Mouse (Mus musculus): ENCODE measurements around the gene Slc4a11.
"Not testable (repeated sequence)": the region's sequence is repeated elsewhere in the genome, so short reads cannot be mapped to it uniquely, and the experiment has no call there.

Slc4a11 gene

DNA sequence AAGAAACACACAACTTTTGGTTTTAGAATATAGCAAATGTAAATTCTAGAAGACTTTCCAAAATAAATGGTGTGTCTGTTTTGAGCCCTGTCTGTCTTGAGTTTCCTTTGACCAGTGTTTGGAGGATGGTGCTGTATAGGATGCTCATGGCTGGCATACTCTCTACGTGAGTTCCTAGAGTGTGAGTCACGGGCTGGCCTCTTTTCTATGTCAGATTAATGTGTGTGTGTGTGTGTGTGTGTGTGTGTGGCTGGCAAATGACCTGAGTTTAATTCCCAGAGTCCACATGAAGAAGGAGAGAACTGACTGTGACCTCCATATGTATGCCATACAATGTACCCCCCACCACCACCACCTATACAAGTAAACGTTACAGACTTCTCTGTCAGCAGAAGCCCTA, 15.8 kb downstream of the Slc4a11 start:
- in situ Hi-C loops (cut with MboI; ENCODE audit: unreplicated experiment in 2 of 2), result no loop called here

DNA sequence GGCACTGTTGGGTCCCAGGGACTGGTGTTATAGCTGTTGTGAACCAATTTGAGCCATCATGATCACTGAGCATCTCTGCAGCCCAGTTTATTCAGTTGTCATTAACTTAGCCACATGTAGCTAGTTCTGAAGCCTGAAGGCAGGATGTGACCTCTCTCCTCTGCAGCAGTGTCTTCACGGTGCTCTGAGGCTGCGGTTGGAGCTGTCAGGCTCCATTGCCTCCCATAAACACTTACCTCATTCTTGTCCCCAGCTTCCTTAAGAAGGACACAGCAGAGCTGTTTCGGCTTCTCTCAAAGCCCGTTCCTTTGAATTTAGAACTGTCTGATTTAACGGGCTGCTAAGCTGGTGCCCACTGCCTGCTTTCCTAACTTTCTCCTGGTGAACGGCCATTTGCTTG, 17.4 kb downstream of the Slc4a11 start:
- in situ Hi-C loops (cut with MboI; ENCODE audit: unreplicated experiment in 2 of 2), result loop anchor here in 1 of 2 experiments (5.0 kb wide), 1 partner anchor 32 kb away; no protein-coding TSS in a partner anchor

DNA sequence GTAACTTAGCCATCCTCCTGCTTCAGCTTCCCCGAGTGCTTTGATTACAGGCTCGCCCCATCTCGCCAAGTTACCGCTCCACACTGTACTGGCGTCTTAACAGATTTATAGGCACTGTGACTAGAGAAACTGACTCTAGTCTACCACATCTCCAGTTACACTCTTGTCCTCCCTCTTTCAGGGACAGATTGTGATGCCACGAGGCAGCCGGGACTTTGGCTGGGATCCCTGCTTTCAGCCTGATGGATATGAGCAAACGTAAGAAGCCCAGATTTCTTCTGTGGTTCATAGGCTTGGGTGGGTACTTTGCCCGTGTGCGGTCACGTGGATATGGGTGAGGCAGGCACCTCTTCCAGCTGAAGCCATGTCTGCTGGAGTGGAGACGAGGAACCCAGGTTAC, 18.2 kb downstream of the Slc4a11 start:
- in situ Hi-C loops (cut with MboI; ENCODE audit: unreplicated experiment in 2 of 2), result loop anchor here in 1 of 2 experiments (5.0 kb wide), 1 partner anchor 33 kb away; no protein-coding TSS in a partner anchor

DNA sequence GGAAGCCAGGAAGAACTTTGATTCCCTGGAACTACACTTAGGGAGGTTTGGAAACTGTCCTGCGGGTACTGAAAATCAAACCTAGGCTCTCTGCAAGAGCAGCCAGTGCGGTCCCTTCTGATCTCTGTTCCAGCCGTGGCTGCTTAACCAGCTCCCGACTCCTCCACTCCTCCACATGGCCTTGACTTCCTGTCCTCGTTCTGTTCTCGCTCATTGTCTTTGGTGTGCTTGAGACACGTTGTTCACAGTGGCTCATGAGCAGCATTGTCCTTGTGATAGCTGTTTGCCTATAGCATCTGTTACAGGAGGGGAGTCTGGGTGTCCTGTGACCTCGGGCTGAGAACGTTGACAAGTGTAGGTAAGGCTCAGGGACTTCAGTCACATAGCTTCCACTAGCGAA, 20.1 kb downstream of the Slc4a11 start:
- in situ Hi-C loops (cut with MboI; ENCODE audit: unreplicated experiment in 2 of 2), result loop anchor here in 1 of 2 experiments (5.0 kb wide), 1 partner anchor 35 kb away; no protein-coding TSS in a partner anchor

DNA sequence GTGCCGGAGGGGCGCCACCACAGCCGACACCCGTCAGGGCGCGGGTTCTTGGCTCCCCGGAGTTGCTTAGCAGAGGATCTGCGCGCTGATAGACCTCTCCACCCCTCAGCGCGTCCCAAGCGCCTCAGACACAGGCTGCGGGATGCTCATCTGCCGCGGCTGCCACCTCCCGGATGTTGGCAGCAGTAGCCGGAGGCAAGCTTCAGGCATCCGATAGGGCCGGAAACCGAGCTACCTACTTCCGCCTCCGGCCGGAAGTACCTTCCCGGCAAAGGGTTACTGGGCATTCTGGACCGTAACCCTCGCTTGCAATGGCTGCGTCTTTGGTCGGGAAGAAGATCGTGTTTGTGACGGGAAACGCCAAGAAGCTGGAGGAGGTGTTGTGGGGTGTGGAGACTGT, 29.8 kb downstream of the Slc4a11 start, which contains the start of gene Itpa:
Gene Itpa, plus strand, starts transcription at position 52 of the 400 bp plus-strand sequence.
- in situ Hi-C loops (cut with MboI; ENCODE audit: unreplicated experiment in 2 of 2), result loop anchor here (5.0 to 10.0 kb wide), 4 partner anchors 35 to 243 kb away; partner anchors contain the start of genes Fastkd5 (in 1 of the 2), Pced1a (in 1 of the 2), Ubox5 (in 1 of the 2) and Vps16 (in 1 of the 2)

DNA sequence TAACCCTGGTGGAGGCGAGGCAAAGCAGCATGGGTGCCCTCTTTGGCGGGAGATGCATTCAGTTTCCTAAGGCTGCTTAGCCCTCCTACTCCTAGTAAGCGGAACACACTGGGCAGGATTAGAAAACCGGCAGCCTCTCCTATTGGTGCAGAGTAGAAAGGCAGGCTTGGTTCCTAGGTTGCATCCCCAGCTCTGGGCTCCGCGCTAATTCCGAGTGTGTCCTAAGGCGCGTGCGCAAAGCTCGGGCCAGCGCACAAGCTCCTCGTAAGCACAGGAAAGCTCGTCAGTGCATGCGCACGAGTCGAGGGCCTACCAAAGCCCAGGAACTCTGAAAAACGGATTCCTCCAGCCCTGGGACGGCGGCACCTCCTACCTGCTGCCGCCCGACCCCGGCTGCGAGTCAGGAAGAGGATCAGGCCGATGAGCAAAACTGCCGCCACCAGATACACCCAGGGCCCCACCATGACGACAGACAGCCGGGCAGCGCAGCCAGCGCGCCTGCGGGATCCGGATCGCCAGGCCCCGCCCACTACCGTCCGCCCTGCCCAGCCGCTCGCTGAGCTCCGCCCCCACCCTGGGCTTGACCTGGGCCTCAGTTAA, 33.1 kb downstream of the Slc4a11 start, which contains the start of gene Ddrgk1:
Gene Ddrgk1, minus strand, starts transcription at position 558 of the 600 bp plus-strand sequence.
- in situ Hi-C loops (cut with MboI; ENCODE audit: unreplicated experiment in 2 of 2), result loop anchor here (10.0 kb wide), 2 partner anchors 101 to 239 kb away; partner anchors contain the start of genes Pced1a (in 1 of the 2) and Vps16 (in 1 of the 2)

DNA sequence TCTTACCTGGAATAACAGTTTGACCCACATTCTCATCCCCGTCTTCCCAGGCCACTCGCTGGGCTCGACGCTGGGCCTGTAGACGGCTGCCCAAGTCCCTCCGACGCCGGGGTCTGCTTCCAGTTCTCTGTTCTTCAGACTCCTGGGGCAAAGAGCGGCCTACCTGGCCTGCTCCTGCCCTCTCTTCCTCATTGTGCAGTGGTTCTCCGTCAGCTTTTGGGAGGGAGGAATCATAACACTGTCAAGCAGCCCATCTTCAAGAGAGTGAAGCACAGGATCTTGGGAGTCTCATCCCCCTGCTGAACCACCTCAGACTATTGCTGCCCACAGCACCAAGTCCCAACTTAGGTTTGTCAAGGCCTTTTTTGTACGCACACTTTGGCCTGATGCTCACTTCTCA, 34.0 kb downstream of the Slc4a11 start:
- in situ Hi-C loops (cut with MboI; ENCODE audit: unreplicated experiment in 2 of 2), result loop anchor here (10.0 kb wide), 2 partner anchors 101 to 239 kb away; partner anchors contain the start of genes Pced1a (in 1 of the 2) and Vps16 (in 1 of the 2)

DNA sequence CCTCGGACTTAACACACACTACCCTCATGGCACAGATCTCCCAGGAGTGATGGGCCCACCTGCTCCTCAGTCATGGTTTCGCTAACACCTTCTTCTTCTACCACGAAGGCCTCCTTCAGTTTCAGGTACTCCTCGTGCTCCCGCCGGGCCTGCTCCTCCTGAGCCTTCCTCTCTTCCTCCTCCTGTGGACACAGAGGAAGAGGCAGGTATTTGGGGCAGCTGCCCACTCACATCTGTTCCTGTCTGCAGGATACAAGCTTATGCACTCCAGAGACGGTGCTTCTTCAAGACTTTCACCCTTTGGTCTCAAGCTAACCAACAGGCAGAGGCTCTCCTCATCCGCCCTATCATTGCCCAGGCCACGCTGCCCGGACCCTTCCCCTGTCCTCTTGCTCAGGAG, 38.8 kb downstream of the Slc4a11 start:
- in situ Hi-C loops (cut with MboI; ENCODE audit: unreplicated experiment in 2 of 2), result no loop called here

DNA sequence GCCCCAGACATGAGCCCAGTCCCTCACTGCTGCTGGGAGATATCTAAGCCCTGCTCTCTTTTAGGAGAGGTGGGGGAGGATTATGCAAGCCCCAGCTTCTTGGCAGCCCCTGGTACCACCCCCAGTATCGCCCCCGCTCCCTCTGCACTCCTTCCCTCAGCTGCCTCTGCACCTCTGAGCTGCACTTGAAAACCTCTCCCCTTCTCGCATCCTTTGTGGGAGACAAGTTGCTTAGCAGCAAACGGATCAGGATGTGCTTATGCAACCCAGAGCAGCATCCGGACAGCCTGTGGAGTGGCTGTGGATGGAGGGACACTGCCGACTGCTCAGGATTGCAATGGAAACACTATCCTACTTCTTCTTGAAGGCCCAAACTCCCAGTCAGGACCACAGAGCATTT, 39.8 kb downstream of the Slc4a11 start:
- in situ Hi-C loops (cut with MboI; ENCODE audit: unreplicated experiment in 2 of 2), result no loop called here

DNA sequence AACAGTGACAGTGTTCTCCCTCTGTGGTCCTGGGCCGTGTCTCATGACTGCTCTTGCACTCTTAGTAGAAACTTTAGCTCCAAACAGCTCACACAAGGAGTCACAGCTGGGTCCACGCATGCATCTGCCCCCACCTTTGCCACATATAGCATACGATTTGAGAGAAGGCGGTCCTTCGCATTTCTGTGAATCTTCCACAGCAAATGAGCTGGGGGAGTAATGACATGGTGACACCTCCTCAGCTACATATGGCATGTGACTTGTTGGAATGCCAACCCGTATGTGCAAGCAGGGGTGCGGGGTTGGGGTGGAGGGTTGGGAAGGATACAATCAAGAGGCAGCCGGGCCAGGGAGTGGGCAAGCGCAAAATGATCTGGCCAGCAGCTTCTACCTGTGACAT, 40.8 kb downstream of the Slc4a11 start:
- in situ Hi-C loops (cut with MboI; ENCODE audit: unreplicated experiment in 2 of 2), result no loop called here

DNA sequence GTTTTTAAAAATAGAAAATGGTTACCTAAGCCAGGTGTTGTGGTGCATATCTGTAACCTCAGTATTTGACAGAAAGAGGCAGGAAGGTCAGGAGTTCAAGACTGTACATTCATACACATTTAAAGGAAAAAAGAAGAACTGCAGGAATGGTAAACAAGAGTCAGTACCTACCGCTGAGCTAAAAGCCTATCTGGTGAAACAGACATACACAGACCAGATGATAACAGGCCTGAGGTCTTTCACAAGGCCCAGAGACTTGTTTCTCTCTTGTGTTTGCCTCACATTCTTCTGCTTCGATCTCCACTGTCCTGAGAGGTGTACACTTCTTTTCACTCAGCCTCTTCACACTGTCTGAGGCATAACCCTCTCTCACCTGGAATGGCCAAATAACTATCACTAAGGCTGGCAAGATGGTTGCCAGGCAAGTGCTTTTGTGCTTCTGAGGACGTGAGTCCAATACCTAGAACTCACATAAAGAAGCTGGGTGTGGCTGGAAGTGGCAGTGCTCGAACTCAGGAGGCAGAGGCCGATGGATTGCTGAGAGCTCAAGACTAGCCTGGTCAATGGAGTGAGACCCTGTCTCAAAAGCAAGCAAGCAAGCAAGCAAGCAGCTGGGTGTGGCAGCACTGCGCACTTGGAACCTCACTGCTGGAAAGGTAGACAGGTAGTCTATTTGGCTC, 41.5 kb downstream of the Slc4a11 start:
- in situ Hi-C loops (cut with MboI; ENCODE audit: unreplicated experiment in 2 of 2), result no loop called here

DNA sequence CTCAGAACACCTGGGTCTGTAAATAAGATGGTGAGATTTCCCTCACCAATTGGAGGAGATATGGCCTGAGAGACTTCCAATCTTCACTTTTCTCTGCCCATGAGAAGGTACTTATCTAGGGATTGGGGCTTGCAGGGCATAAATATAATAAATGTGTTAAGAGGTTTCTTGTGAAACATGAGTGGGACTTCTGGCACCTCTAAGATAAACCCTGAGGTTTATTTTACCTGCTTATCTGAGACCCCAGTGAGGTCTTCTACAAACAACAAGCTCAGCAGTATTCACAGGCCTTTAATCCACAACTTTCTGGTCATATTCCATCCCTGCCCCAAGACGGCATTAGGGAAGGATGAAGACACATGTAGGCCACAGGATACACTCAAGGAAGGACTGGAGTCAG, 43.6 kb downstream of the Slc4a11 start:
- in situ Hi-C loops (cut with MboI; ENCODE audit: unreplicated experiment in 2 of 2), result no loop called here

DNA sequence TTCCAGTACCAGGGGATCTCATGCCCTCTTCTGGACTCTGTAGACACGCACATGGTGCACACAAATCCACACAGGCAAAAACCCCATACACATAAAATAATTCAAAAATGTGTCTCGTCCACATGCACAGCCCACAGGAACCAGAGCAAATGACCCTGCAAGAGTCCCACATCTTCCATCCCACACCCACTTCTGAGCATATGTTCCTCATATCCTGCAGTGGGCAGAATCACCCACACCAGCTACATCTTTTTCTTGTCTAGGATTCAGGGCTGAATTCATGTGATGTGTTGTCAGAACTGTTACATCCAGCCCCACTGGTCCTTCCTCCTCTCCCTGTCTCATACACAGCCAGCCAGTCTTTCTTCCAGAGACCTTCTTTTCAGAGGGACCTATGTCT, 44.0 kb downstream of the Slc4a11 start:
- in situ Hi-C loops (cut with MboI; ENCODE audit: unreplicated experiment in 2 of 2), result no loop called here

DNA sequence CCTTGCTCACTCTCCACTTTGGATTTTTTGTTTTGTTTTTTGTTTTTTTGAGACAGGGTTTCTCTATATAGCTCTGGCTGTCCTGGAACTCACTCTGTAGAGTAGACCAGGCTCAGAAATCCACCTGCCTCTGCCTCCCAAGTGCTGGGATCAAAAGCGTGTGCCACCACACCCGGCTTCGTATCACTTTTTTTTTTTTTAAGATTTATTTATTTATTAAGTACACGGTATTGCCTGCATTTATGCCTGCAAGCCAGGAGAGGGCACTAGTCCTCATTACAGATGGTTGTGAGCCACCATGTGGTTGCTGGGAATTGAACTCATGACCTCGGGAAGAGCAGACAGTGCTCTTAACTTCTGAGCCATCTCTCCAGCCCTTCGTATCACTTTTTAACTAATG, 48.3 kb downstream of the Slc4a11 start:
- in situ Hi-C loops (cut with MboI; ENCODE audit: unreplicated experiment in 2 of 2), result not testable (repeated sequence)

DNA sequence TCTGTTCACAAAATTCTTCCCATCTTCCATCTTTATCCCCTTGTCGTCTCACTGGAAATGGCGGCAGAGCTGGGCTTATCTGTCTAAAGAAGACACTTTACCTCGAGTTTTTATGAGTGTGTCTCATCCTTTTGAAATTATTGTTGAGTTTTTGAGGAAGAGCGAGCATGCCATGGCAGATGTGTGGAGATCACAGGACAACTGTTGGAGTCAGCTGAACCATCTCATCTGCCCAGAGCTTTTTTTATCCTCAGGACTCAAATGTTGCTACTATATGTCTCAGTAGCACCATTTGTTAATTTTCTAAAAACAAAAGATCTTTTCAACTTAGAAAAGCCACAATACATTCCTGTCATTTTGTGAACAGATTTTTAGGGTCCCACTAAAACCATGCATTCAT, 52.1 kb downstream of the Slc4a11 start:
- in situ Hi-C loops (cut with MboI; ENCODE audit: unreplicated experiment in 2 of 2), result no loop called here

DNA sequence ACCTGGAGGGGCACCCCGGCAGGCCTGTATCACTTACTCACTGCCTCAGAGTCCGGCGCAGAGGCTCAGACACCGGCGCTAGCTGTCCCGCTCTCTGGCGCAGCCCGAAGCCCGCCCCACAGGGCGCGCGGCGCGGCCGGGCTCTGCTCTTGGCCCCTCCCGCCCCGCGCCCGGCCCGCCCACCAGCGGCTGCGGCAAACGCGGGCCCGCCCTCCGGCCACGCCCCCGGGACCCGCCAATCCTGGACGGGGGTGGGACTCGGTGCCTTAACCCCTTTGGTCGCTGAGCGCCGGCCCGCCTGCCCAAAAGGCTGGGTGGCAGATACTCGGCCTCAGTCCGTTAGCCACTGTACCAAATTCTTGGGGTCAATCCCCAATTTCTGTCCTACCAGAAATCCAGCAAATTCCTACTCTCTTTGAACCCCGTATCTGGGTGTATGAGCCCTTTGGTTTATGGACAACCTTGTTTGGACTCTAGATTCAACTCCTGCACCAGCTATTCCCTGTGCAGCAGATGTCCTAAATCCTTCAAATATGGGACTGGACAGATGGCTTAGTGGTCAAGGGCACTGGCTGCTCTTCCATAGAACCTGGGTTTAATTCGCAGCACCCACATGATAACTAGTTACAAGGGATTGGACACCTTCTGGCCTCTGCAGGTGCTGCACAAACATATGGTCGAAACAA, 54.5 kb downstream of the Slc4a11 start, which contains the start of gene Lzts3:
Gene Lzts3, minus strand, starts transcription at position 120 of the 686 bp plus-strand sequence.
- in situ Hi-C loops (cut with MboI; ENCODE audit: unreplicated experiment in 2 of 2), result no loop called here

DNA sequence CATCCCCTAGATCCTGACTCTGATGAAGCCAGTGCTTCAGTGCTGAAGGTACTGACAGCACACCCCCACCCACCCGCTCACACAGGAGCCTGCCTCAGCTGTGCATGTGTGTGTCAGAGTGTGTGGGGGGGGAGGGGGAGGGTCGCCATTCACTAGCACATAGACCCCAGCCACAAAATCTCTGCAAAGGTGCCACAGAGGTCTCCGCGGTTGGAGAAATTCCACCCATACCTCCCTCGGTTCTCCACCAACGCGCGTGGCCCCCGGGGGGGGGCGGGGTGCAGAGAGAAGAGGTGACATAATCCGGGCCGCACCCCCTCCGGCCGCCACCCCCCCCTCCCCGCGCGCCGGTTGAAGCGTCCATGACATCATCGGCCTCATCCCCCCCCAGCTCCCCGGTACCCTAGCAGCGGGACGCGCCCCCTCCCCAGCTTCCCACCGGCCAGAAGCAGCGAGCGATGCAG, 55.1 kb downstream of the Slc4a11 start:
- in situ Hi-C loops (cut with MboI; ENCODE audit: unreplicated experiment in 2 of 2), result no loop called here

DNA sequence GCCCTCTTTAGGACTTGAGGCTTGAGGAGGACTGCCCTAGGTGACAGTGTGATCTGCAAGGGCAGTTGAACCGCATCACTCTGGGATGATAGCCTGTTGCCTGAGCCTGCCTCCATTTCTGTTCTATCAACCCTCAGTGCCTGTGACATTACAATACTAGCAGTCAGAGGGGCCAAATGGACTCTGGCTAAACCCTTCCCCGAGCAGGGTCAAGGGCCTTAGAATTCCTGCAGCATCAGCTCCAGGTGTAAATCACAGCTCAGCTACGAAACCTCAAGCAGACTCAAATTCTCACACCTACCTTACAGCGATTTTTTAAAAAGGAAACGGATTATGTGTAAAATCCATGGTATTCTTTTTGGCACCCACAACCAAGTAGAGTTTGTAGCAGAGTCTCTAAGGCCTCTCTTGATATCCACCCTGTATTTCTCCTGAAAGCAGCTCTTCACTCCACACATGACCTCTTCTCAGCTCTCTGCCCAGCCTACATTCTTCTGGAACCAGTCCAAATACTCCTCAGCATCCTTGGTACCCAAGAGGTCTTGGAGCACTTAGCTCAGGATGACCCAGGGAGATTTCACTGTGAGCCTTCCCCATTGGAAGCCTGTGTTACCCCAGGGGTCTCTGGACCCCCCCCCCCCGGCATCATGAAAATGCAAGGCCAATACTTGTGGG, 55.8 kb downstream of the Slc4a11 start:
- in situ Hi-C loops (cut with MboI; ENCODE audit: unreplicated experiment in 2 of 2), result no loop called here

DNA sequence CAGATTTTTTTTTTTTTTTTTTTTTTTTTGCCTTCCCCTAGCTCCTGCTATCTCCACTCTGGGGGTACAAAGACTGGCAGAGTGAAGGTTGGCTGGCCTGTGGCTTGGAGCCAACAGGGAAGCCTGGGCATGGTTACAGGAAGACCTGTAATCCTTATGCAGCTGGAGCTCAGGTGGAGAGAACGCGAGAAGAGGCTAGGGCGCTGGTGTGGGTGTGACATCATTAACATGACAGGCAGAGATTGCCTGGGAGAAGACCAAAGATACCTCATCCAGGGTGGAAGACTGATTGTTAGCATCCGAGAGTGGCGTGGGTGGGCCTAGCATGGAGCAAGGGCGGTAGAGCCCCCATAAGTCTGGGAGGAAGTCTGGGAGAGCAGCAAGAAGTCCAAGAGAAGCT, 58.0 kb downstream of the Slc4a11 start:
- in situ Hi-C loops (cut with MboI; ENCODE audit: unreplicated experiment in 2 of 2), result no loop called here

DNA sequence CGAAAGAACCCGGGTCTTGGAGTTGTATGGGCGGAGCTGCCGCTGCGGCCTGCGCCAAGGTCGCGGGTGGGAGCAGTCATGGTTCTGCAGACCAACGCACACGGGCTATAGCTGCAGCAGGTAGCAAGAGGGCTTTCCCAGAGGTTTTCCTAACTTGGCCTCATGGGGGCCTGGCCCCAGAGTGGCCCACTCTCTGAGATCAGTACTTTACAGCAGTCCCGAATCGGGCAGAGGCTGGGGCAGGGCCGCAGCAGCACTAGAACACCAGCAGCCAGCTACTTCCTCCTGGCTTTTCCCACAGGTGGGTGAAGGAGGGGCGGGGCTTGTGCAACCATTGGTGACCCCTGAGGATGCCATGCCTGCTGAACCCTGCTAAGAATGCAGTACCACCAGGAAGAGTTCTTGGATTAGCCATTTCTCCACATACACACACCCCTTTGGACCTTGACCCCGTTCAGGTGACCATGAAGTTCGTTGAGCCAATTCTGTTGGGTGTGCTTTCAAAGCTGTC, 59.2 kb downstream of the Slc4a11 start:
- in situ Hi-C loops (cut with MboI; ENCODE audit: unreplicated experiment in 2 of 2), result no loop called here

Measured in v-Abl transformed pro-B cells (cell line).